Mouse (Mus musculus) mature B cell (primary cell): ENCODE measurements around the gene Lnx2.

Experiments
- in situ Hi-C: fragments of 300-500 bp; cut with MboI; formaldehyde crosslinking; loops from 2 replicates; pipeline ENCODE4 v1.14.3; 2019

Lnx2 gene

GRCm38 (mm10) chr5:147077305-147078034 lies 1.1 kb upstream of the Lnx2 start:
- in situ Hi-C loops = no loop called here

GRCm38 (mm10) chr5:147076799-147077165 lies 396 bp upstream of the Lnx2 start, which contains the start of gene Polr1d:
Gene Polr1d, plus strand, starts transcription at chr5:147077050.
- in situ Hi-C loops = no loop called here

- in situ Hi-C loops = no loop called here
Observed at GRCm38 (mm10) chr5:147075103-147076025, 1.0 kb downstream of the Lnx2 start.

- in situ Hi-C loops = no loop called here
Observed at GRCm38 (mm10) chr5:147073805-147074204, 2.6 kb downstream of the Lnx2 start.

GRCm38 (mm10) chr5:147071886-147072285 lies 4.5 kb downstream of the Lnx2 start:
- in situ Hi-C loops = no loop called here

- in situ Hi-C loops = no loop called here
Observed at GRCm38 (mm10) chr5:147070791-147071516, 5.4 kb downstream of the Lnx2 start.

GRCm38 (mm10) chr5:147068876-147069275 lies 7.5 kb downstream of the Lnx2 start:
- in situ Hi-C loops = no loop called here

- in situ Hi-C loops = no loop called here
Observed at GRCm38 (mm10) chr5:147066965-147067364, 9.4 kb downstream of the Lnx2 start.

- in situ Hi-C loops = no loop called here
Observed at GRCm38 (mm10) chr5:147066129-147066528, 10.3 kb downstream of the Lnx2 start.

- in situ Hi-C loops = no loop called here
Observed at GRCm38 (mm10) chr5:147063215-147063661, 13.1 kb downstream of the Lnx2 start.

GRCm38 (mm10) chr5:147060024-147060423 lies 16.4 kb downstream of the Lnx2 start:
- in situ Hi-C loops = no loop called here

- in situ Hi-C loops = no loop called here
Observed at GRCm38 (mm10) chr5:147059319-147059718, 17.1 kb downstream of the Lnx2 start.

- in situ Hi-C loops = no loop called here
Observed at GRCm38 (mm10) chr5:147058661-147059060, 17.7 kb downstream of the Lnx2 start.

GRCm38 (mm10) chr5:147057626-147058414 lies 18.6 kb downstream of the Lnx2 start:
- in situ Hi-C loops = no loop called here

- in situ Hi-C loops = no loop called here
Observed at GRCm38 (mm10) chr5:147056712-147057290, 19.6 kb downstream of the Lnx2 start.

- in situ Hi-C loops = no loop called here
Observed at GRCm38 (mm10) chr5:147055572-147056245, 20.7 kb downstream of the Lnx2 start.

GRCm38 (mm10) chr5:147054747-147055270 lies 21.6 kb downstream of the Lnx2 start:
- in situ Hi-C loops = no loop called here

- in situ Hi-C loops = no loop called here
Observed at GRCm38 (mm10) chr5:147054328-147054727, 22.1 kb downstream of the Lnx2 start.

- in situ Hi-C loops = no loop called here
Observed at GRCm38 (mm10) chr5:147053481-147053880, 22.9 kb downstream of the Lnx2 start.

GRCm38 (mm10) chr5:147053071-147053470 lies 23.3 kb downstream of the Lnx2 start:
- in situ Hi-C loops = no loop called here
